Mouse (Mus musculus) cerebellum, adult 2 months (tissue): ENCODE measurements at regions not wholly inside any gene's neighbourhood (a gene's known extent, or its start where the extent isn't known, plus 50 kb on each side); places are given as distances from the start of the nearest gene placed in this dataset.

ENCODE experiments used
- CTCF ChIP-seq: fragments of 200-500 bp; IDR thresholded peaks from 2 replicates; pipeline ENCODE4 v1.5.1; 2011; ENCODE audit warnings: low read depth, mild to moderate bottlenecking, control low read depth, low read length, moderate library complexity, borderline replicate concordance; ENCODE audit not compliant: insufficient read depth
- POLR2A ChIP-seq: fragments of 200-500 bp; IDR thresholded peaks from 2 replicates; pipeline ENCODE4 v1.6.1; 2011; ENCODE audit warnings: low read length, control low read depth, borderline replicate concordance; ENCODE audit not compliant: insufficient read depth

DNA sequence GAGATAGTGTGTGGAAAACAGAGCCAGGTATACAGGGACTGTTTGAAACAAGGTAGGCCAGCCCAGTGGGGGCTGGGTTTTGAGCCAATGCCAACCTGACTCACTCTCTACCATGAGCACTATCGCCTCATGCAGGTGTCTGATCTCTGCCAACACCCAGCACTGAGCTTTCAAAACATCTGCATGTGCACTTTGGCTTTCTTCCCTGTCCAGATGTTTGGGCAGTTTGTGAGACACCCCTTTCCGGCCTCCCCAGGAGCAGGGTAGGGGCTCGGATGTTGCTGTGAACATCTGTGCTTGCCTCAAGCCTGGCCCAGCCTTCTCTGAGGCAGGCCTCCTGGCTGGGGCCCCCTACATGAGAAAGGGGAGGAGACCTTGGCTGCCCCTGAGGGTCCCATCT lies 65.5 kb upstream of the Col13a1 start:
- no peak for TF ChIP-seq POLR2A
- TF ChIP-seq CTCF, result no peak
